25 mouse cellular contexts compared by ENCODE assay signal in the genomic region with DNA sequence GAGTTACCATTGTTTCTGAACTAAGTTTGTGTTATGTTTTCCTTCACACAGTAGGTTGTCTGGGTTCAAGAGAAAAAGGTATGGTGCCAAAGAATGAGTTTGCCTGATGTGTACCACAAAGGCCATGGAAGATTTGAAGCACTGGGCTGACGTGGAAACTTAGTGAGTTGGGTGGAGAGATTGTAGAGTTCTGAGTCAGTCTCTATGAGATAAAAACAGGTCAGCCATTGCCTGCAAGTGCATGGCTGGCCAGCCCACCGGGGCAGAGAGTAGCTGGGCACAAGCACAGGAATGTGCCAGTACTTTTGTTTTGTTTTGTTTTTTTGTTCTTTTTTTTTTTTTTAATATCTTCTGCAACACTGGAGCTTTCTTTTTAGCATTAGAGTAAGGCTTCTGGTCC.
DNase-seq lines count a peak whose midpoint lies in the region; ATAC-seq and TF ChIP-seq lines count a peak whose summit lies in the region.
"Had no signal": no experiment of that assay in that cellular context is flagged by ENCODE, and none has a peak within 500 bp of the region (broad histone marks: within the 10 kb centered on the region; RNA-seq: fewer than 3 reads in every experiment).

No protein-coding gene starts in this region.

- H3K9ac ChIP-seq in liver, postnatal 0 days (replicated peaks) = no peak overlapping the region
- H3K9ac ChIP-seq: embryonic facial prominence, embryonic 12.5 days; forebrain, embryonic 13.5 days; forebrain, embryonic 15.5 days; forebrain, postnatal 0 days had no signal

- TF ChIP-seq POLR2A in embryonic fibroblast, embryonic 13.5 days (IDR thresholded peaks at IDR 0.05; ENCODE audit: low read depth, low read length) = no peak

- H3K9me3 ChIP-seq in liver, postnatal 0 days (ENCODE audit: low read length) = no peaks in the 10 kb centered on the region
- H3K9me3 ChIP-seq: embryonic facial prominence, embryonic 10.5 days; embryonic facial prominence, embryonic 12.5 days; forebrain, embryonic 13.5 days; forebrain, embryonic 15.5 days; G1E had no signal

- no peak overlapping the region for H3K4me2 ChIP-seq in liver, postnatal 0 days (ENCODE audit: low read depth, low read length)
- H3K4me2 ChIP-seq: embryonic facial prominence, embryonic 12.5 days; forebrain, embryonic 13.5 days; forebrain, embryonic 15.5 days had no signal

- no peaks in the 10 kb centered on the region for H3K27me3 ChIP-seq in liver, postnatal 0 days (ENCODE audit: insufficient read depth, low read length)
- H3K27me3 ChIP-seq: CH12.LX; embryonic facial prominence, embryonic 12.5 days; forebrain, embryonic 13.5 days; forebrain, embryonic 15.5 days; Patski had no signal

- peak overlapping the region; percentile 85 for H3K27ac ChIP-seq in embryonic fibroblast, embryonic 13.5 days (ENCODE audit: insufficient read depth, low read length)
- H3K27ac ChIP-seq in liver, postnatal 0 days (ENCODE audit: low read depth) = no peak overlapping the region
- H3K27ac ChIP-seq: embryonic facial prominence, embryonic 10.5 days; embryonic facial prominence, embryonic 12.5 days; forebrain, embryonic 13.5 days; forebrain, embryonic 15.5 days had no signal

- whole genome bisulfite sequencing in liver, postnatal 0 days (ENCODE audit: insufficient replicate concordance) = 56% methylated on average over 2 of the region's 2 CpGs

- ATAC-seq in liver, postnatal 0 days = no peak
- ATAC-seq: activated CD4-positive, CD25-positive, alpha-beta regulatory T cell, adult 4 months; CD4-positive, CD25-positive, alpha-beta regulatory T cell, adult 4 months; forebrain, embryonic 13.5 days; forebrain, embryonic 15.5 days; forebrain, postnatal 0 days had no signal

- no peak for TF ChIP-seq EP300 in liver, postnatal 0 days (IDR thresholded peaks at IDR 0.05; ENCODE audit: low read depth)

- no peak overlapping the region for H3K4me3 ChIP-seq in embryonic fibroblast, embryonic 13.5 days (ENCODE audit: insufficient read depth, low read length)
- H3K4me3 ChIP-seq in liver, postnatal 0 days (ENCODE audit: low read depth, low read length) = no peak overlapping the region
- H3K4me3 ChIP-seq: embryonic facial prominence, embryonic 10.5 days; embryonic facial prominence, embryonic 12.5 days; erythroblast, embryonic 14.5 days; forebrain, embryonic 13.5 days; forebrain, embryonic 15.5 days had no signal

- peak; percentile 55 for DNase-seq in 3134 (ENCODE audit: extremely low read depth, insufficient read length, low spot score)
- DNase-seq in Muller cell, postnatal 12 days (ENCODE audit: inconsistent ontology term) = peak; percentile 89
- no peak for DNase-seq in spleen, adult 12 weeks (ENCODE audit: low spot score)
- DNase-seq in adrenal gland, adult 8-10 months = no peak
- no peak for DNase-seq in liver, postnatal 0 days
- DNase-seq: adrenal gland, postnatal 10 days; adrenal gland, postnatal 25 days; B cell, adult 2 months; cerebellum, adult 11 months; cerebellum, adult 18-20 months; cerebellum, adult 8-10 months; cerebellum, adult 9-11 months; cerebellum, postnatal 25 days; forebrain, postnatal 0 days had no signal

- no peaks in the 10 kb centered on the region for H3K4me1 ChIP-seq in embryonic fibroblast, embryonic 13.5 days (ENCODE audit: control insufficient read depth, insufficient read depth, low read length)
- no peaks in the 10 kb centered on the region for H3K4me1 ChIP-seq in liver, postnatal 0 days (ENCODE audit: insufficient read depth)
- H3K4me1 ChIP-seq: embryonic facial prominence, embryonic 12.5 days; forebrain, embryonic 13.5 days; forebrain, embryonic 15.5 days had no signal

- H3K36me3 ChIP-seq in liver, postnatal 0 days (replicated peaks; ENCODE audit: insufficient read depth, low read length) = no peaks in the 10 kb centered on the region
- H3K36me3 ChIP-seq: embryonic facial prominence, embryonic 10.5 days; embryonic facial prominence, embryonic 12.5 days; forebrain, embryonic 15.5 days; G1E had no signal

- TF ChIP-seq CTCF in embryonic fibroblast, embryonic 13.5 days (IDR thresholded peaks at IDR 0.05; ENCODE audit: borderline replicate concordance, insufficient read depth, low read length) = no peak
- no peak for TF ChIP-seq CTCF in liver, postnatal 0 days (IDR thresholded peaks at IDR 0.05; ENCODE audit: low read depth)

Comparison
In these comparisons a context has a peak if more than half of its experiments do, and no peak if none do; other contexts are left out.
1. DNase-seq: peak in 3134 (single experiment) and Muller cell, postnatal 12 days (single experiment); none in spleen, adult 12 weeks (single experiment), adrenal gland, adult 8-10 months (single experiment) and liver, postnatal 0 days (single experiment).